Mouse (Mus musculus) liver, postnatal 0 days (tissue): ENCODE data around the gene Vac14. TPM values are rescaled to one million over a fixed set of nuclear protein-coding genes. Genes with fewer than 3 reads are reported as not detected.

ENCODE experiments used
- ATAC-seq: fragments of 200-750 bp; cut with Nextera tagmentation; 2 replicates; pipeline ENCODE4 v1.8.0; 2017; ENCODE audit warnings: mild to moderate bottlenecking, moderate library complexity
- DNase-seq: peaks from one replicate; pipeline ENCODE4 v3.0.0-alpha.2; 2016
- H3K27ac ChIP-seq: fragments of 300-500 bp; sonication (generic); 2 replicates; pipeline ENCODE4 v1.5.1; 2014; ENCODE audit warnings: antibody characterized with exemption, moderate library complexity, mild to moderate bottlenecking, low read depth
- H3K27me3 ChIP-seq: fragments of 300-500 bp; sonication (generic); 2 replicates; pipeline ENCODE4 v1.6.1; 2014; ENCODE audit warnings: low read length, control low read depth, mixed read lengths; ENCODE audit not compliant: insufficient read depth
- H3K36me3 ChIP-seq: fragments of 300-500 bp; sonication (generic); replicated peaks from 2 replicates; pipeline ENCODE4 v1.6.1; 2014; ENCODE audit warnings: mild to moderate bottlenecking, control low read depth, low read length, moderate library complexity, mixed read lengths; ENCODE audit not compliant: insufficient read depth
- H3K4me1 ChIP-seq: fragments of 300-500 bp; sonication (generic); 2 replicates; pipeline ENCODE4 v1.6.1; 2014; ENCODE audit warnings: antibody characterized with exemption, mild to moderate bottlenecking, control low read depth; ENCODE audit not compliant: insufficient read depth
- H3K4me2 ChIP-seq: fragments of 300-500 bp; sonication (generic); 2 replicates; pipeline ENCODE4 v1.6.1; 2014; ENCODE audit warnings: low read depth, mild to moderate bottlenecking, low read length, moderate library complexity, mixed read lengths
- H3K4me3 ChIP-seq: fragments of 300-500 bp; sonication (generic); 2 replicates; pipeline ENCODE4 v1.5.1; 2014; ENCODE audit warnings: low read depth, low read length
- H3K9ac ChIP-seq: fragments of 300-500 bp; sonication (generic); replicated peaks from 2 replicates; pipeline ENCODE4 v1.6.1; 2014; ENCODE audit warnings: mild to moderate bottlenecking, moderate library complexity
- H3K9me3 ChIP-seq: fragments of 300-500 bp; sonication (generic); 2 replicates; pipeline ENCODE4 v1.6.1; 2016; ENCODE audit warnings: mild to moderate bottlenecking, control low read depth, low read length, mixed read lengths
- CTCF ChIP-seq: sonication (generic); IDR thresholded peaks from 2 replicates; pipeline ENCODE4 v1.5.1; 2016; ENCODE audit warnings: antibody characterized with exemption, low read depth
- EP300 ChIP-seq: IDR thresholded peaks from 2 replicates; pipeline ENCODE4 v1.6.1; 2016; ENCODE audit warnings: antibody characterized with exemption, low read depth, mild to moderate bottlenecking
- WGBS: fragments of 180-500 bp; shearing (Covaris S2); extraction: QIAGEN DNeasy Blood & Tissue Kit; methylation state at CpG from one replicate; pipeline ENCODE4 v1.1.7; 2014; ENCODE audit not compliant: insufficient replicate concordance; 5-methylcytosine and 5-hydroxymethylcytosine counted together
- polyA plus RNA-seq: library from polyadenylated mRNA; unstranded; fragments of >200 nt; fragmentation: Nextera tagmentation; extraction: Ambion mirVana; gene quantifications from 2 replicates; pipeline ENCODE4 v1.2.1, GENCODE M21; 2015

Vac14 gene
- polyA plus RNA-seq, 1 experiment from 2014 or later = 5.5 TPM

- Histone ChIP-seq H3K9ac (no peak overlapping the region), H3K27ac (no peak overlapping the region), H3K27me3 (no peaks in the 10 kb centered on the region), H3K36me3 (peaks cover 12% of the 10 kb centered on the region), H3K4me2 (no peak overlapping the region), H3K4me3 (no peak overlapping the region), H3K4me1 (no peaks in the 10 kb centered on the region), H3K9me3 (no peaks in the 10 kb centered on the region)
- no peak for TF ChIP-seq EP300
- TF ChIP-seq CTCF = no peak
- WGBS = 83% methylated on average over 9 of the region's 9 CpGs
- DNase-seq = no peak
- no peak for ATAC-seq
Observed at GRCm38 (mm10) chr8:110654075-110655060, 36.0 kb downstream of the Vac14 start.

DNA sequence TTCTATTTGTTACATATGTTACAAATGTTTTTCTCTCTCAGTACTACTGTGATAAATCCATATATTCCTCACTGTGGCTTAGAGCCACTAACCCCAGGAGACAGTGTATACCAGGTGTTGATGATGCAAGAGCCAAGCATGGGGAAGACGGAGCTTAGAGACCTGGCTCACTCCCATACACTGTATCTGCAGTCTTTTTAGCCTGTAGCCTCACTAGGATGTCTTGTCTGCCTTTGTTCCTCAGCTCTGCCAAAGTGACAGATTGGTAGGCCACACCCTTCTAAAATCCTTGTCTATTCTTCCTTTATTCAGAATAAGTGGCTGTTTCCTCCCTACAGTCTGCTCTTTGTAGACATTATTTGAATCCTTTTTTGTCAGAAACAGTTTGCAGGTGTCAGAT is 37.4 kb downstream of the Vac14 start:
- ATAC-seq (no peak), DNase-seq (no peak)
- H3K9me3 ChIP-seq = no peaks in the 10 kb centered on the region
- H3K27me3 ChIP-seq = no peaks in the 10 kb centered on the region
- no peak overlapping the region for H3K4me2 ChIP-seq
- H3K4me1 ChIP-seq = no peaks in the 10 kb centered on the region
- H3K27ac ChIP-seq = no peak overlapping the region
- WGBS = 82% methylated on average over 1 of the region's 1 CpGs
- TF ChIP-seq EP300 (no peak), CTCF (no peak)
- no peak overlapping the region for H3K9ac ChIP-seq
- peaks cover 10% of the 10 kb centered on the region for H3K36me3 ChIP-seq
- no peak overlapping the region for H3K4me3 ChIP-seq

DNA sequence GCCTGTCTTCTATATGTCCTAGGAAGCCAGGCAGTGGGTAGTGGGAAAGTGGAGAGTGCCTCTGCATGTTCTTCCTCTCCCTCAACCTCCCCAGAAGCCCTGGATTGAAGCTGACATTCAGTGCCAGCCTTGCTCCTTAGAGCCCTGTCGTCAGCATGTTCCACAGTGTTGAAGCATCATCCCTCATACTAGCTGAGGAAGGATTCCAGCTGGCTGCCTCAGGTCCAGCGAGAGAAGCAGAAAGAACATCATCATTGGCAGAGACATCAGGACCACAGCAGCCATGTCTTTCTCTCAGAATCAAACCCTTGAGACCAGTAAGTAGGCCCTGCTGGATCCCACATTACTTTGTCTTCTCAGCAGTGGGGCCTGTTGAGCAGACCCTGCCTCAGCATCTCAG is 39.3 kb downstream of the Vac14 start:
- H3K27ac ChIP-seq = no peak overlapping the region
- TF ChIP-seq EP300 (no peak), CTCF (no peak)
- H3K36me3 ChIP-seq = peaks cover 17% of the 10 kb centered on the region
- H3K4me3 ChIP-seq = no peak overlapping the region
- WGBS = 89% methylated on average over 2 of the region's 2 CpGs
- H3K4me1 ChIP-seq = no peaks in the 10 kb centered on the region
- DNase-seq (no peak), ATAC-seq (no peak)
- H3K4me2 ChIP-seq = no peak overlapping the region
- no peaks in the 10 kb centered on the region for H3K9me3 ChIP-seq
- no peak overlapping the region for H3K9ac ChIP-seq
- H3K27me3 ChIP-seq = no peaks in the 10 kb centered on the region

DNA sequence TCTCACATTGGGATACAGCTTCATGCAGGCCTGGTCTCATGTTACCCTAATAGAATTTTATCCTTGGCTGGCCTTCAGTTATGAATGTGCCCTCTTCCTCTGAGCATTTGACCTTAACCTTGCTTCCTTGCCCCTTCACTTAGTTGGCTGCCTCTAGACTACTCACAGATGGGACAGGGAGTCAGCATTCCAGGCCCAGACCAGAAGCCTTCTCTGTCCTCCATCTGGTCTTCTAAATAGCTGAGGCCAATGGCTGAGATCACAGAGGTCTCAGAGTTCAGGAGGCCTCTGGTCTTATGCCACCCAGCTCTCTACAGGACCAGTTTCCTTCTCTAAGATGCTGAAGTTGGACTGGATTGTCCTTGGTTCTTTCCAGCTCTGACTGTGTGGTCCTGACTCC is 41.7 kb downstream of the Vac14 start:
- Histone ChIP-seq H3K27me3 (no peaks in the 10 kb centered on the region), H3K9me3 (no peaks in the 10 kb centered on the region), H3K36me3 (peaks cover 17% of the 10 kb centered on the region), H3K4me3 (no peak overlapping the region), H3K27ac (no peak overlapping the region), H3K4me1 (no peaks in the 10 kb centered on the region), H3K9ac (no peak overlapping the region), H3K4me2 (no peak overlapping the region)
- ATAC-seq (no peak), DNase-seq (no peak)
- TF ChIP-seq EP300 = no peak
- TF ChIP-seq CTCF = no peak

DNA sequence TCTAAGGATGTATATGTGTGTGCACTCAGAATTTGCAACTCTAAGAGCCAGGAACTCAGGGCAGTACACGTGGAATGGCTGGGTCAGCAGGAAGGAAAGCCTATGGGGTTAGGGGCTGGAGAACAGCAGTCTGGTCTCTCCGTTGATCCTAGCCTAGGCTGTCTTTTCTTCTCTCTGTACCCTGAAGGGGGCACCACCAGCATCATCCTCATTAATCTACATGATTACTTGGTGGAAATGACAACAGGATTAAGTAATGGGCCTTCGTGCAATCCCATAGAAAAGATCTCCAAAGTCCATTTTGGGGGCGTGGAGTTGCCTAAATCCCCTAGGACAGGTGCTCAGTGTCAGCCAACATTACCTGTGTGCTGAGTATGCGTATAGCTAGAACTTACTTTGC is 44.2 kb downstream of the Vac14 start:
- no peak for ATAC-seq
- Histone ChIP-seq H3K4me3 (no peak overlapping the region), H3K4me2 (no peak overlapping the region), H3K27me3 (no peaks in the 10 kb centered on the region), H3K36me3 (peaks cover 16% of the 10 kb centered on the region), H3K27ac (no peak overlapping the region), H3K4me1 (no peaks in the 10 kb centered on the region), H3K9me3 (no peaks in the 10 kb centered on the region), H3K9ac (no peak overlapping the region)
- TF ChIP-seq EP300 (no peak), CTCF (no peak)
- WGBS = 70% methylated on average over 5 of the region's 5 CpGs
- no peak for DNase-seq

DNA sequence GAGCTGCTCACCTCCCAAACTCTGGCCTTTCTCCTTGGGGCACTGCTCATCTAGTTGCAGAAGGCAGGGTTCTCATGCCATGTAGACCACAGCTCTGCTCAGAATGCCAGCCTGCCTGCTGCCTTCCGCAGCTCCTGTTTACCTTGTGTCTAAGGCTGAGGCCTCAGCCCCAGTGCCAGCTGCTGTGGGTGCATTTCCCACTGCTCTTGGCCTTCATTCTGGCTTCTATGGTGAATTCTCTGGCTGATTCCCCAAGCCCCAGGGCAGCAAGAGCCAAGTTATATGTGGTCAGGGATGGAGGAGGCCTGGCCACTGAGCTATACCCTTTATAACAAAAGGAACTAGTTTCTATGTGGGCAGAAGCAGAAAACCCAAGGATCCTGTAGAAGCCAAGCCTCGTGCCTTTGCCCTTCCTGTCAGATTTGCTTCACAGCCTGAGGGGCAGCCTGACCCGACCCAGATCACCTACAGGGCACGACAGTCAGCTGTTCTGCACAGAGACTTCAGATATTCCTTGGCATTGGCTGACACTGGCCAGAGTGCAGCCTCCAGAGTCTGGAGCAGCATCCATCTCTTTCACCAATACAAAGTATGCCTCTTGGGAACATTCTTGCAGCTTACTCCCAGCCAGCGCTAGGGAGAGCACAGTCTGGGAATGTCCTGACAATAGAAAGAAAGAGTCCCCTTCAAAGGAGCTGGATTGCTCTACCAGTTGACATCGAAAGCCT is 44.8 kb downstream of the Vac14 start:
- Histone ChIP-seq H3K4me3 (no peak overlapping the region), H3K9ac (no peak overlapping the region), H3K27me3 (no peaks in the 10 kb centered on the region), H3K36me3 (peaks cover 11% of the 10 kb centered on the region; the same call in 1 of the 2 replicates), H3K27ac (no peak overlapping the region), H3K4me2 (no peak overlapping the region), H3K4me1 (no peaks in the 10 kb centered on the region), H3K9me3 (no peaks in the 10 kb centered on the region)
- ATAC-seq (no peak), DNase-seq (no peak)
- WGBS = 72% methylated on average over 6 of the region's 6 CpGs
- TF ChIP-seq EP300 (no peak), CTCF (no peak)
